Mouse (Mus musculus) adrenal gland, postnatal 25 days (tissue): ENCODE data around the gene Rprd1b. TPM values are rescaled to one million over a fixed set of nuclear protein-coding genes. Genes with fewer than 3 reads are reported as not detected.

Experiments
- DNase-seq: peaks from one replicate; pipeline ENCODE4 v3.0.0; 2021; ENCODE audit warnings: mixed read lengths
- total RNA-seq: library from RNA; stranded (reverse); gene quantifications from 2 replicates; pipeline ENCODE4 v1.2.3, GENCODE M21; 2021

The Rprd1b gene
- total RNA-seq, 1 experiment from 2014 or later = 31.0 TPM

DNA sequence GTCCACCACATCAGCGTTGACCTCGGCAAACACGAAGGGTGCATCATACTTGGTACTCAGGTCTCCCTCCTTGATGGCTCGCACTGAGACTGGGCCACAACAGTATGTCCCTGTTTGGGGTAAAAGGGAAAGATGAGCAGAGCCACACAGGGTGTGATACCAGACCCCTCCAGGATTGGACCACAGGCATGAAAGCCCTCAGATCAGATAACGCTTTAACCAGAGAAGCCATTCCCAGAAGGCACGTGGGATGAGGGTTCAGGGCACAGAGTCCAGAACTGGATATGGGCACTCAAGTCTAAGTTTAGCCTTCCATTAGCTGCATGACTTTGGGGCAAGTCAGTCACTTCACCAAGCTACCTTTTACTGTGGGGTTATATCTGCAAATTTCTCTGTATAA, 98.9 kb downstream of the Rprd1b start:
- DNase-seq = no peak

DNA sequence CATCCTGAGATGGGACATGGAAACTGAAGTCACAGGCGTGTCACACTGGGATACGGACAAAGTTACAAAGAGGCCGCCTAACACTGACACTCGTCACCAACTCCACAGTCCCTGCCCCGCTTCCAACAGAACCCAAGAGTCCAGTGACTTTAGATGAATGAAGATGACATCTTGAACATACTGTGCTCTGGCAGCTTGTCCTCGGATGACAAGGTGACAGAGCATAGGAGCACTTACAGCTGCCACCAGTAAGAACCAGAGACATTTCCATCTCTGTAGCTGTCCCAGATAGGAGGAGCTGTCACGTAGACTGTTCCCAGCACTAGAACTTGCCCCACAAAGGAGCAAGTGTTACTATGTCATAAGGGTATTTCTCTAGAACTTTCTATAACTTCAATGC, 99.6 kb downstream of the Rprd1b start:
- no peak for DNase-seq

DNA sequence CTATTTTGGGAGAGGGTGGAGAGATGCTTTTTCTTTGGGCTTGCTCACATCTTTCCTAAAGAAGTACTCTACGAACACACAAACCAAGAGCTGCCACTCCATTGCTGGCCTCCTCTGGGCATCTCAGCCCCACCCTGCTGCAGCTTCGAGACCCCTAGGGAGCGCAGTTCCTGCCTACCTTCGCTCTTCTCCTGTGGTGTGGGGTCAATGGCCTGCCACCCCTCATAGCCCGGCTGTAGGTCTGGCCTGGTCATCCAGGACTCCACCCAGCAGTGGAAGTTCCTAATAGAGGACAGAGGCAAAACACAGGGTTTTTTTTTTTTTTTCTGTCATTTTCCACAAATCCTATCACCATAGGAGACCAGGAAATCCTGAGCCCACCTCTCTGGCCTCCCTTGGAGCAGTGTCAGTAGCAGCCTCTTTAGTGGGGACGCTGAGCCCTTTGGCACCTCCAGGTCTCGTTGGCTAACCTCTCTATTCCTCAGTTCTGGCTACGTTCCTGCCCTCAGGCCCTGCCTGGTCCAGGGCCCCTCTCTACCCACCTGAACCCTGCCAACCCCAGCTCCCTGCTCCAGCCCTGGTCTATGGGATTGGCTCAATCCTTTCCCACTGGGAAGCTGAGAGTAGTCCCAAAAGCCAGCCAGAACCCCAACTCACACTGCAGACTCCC, 100.3 kb downstream of the Rprd1b start:
- DNase-seq = no peak

DNA sequence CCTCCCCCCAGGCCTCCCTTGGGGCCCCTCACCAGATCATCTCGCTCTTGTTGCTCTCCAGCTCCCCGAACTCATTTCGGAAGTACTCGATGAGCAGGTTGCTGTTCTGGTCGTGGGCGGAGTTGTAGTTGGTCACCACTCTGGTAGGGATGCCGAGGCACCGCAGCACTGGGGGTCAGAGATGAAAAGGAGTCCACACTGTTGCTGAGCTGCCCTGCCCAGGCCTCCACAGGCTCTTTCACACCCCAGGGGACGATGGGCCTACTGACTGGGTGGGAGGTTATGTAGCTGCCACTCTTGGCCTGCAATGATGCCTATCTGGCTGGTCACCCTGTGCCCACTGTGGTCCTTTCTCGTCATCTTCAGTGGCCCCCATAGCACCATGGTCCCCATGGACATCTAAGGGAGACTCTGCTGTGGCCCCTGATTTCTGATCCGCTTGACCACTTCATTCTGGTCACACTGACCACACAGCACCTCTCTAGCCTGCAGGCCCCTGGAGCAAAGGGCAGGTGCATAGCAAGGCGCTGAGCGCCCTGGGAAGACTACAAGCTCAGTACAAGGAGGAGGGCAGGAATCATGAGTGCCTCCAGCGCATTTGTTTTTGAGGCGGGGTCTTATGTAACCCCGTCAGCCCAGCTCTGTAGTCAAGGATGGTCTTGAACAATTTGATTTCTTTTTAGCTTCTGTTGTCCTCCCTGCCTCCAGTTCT, 101.2 kb downstream of the Rprd1b start:
- DNase-seq = no peak

DNA sequence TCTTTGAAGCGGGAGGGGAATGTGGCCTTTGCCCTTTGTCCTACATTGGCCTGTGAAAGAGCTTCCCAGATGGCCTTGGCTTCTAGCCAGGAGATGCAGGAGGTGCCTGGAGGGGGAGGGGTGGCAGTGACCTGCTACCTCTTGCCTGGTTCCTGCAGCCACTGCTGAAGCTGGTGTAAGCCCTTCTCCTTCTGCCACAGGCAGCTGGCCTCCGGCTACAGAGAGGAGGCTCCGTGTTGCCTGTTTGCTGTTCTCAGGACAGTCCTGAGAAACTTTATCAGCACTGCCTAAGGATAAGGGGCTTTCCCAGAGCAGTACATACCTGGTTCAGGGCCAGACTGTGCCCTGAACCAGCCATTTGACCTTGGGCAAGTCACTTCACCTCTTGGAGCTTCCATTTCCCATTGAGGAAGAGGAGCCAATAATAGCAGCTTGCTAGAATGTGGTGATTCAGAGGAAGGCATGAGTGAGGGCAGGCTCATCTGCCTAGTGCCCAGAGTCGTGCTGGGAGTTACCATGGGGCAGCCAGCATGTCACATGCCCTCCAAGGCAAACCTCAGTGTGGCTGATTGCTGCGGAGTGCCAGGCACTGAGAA, 102.2 kb downstream of the Rprd1b start:
- peak; percentile 71 for DNase-seq

DNA sequence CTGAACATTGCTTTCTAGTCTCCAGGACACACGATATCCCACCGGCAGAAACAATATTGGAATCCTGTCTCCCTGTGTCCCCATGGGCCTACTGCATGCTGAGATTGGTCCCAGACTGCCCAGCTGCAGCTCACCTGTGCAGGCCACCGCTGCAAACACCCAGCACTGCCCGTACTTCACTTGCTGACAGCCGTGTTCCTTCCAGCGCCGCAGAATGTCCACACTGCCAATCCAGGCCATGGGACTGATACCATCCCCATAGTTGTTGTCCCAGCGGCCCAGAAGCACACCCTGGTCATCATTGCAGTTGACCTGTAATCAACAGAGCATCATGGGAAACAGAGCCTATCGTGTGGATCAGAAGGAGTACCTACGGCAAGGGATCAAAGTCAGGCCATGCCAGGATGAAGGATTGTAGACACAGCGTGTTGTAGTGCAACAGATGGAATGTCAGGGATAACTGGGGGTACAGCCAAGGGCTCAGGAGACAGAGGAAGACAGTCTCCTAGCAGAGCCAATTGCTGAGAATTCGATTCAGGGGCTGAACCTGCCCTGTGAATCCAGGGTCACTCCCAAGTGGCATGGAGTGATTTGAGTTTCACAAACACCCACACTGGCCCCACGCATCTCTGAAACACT, 103.0 kb downstream of the Rprd1b start:
- no peak for DNase-seq

DNA sequence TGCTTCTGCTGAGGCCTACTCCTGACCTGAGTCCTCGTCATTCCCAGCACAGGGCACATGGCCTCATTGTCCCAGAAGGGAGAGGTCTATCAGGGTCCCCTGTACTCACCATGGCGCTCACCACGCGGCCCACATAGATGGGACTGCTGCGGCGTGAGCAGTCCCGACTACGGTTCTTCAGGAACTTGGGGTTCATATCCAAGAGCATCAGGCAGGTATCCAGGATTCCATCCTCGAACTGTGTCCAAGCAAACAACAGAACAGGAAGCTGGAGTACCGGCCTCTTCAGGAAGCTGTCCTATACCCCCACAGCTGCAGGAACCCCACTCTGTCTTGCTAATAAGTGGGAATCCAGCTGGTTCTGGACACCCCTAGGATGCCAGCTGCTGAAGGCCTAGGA, 104.0 kb downstream of the Rprd1b start:
- DNase-seq = no peak

DNA sequence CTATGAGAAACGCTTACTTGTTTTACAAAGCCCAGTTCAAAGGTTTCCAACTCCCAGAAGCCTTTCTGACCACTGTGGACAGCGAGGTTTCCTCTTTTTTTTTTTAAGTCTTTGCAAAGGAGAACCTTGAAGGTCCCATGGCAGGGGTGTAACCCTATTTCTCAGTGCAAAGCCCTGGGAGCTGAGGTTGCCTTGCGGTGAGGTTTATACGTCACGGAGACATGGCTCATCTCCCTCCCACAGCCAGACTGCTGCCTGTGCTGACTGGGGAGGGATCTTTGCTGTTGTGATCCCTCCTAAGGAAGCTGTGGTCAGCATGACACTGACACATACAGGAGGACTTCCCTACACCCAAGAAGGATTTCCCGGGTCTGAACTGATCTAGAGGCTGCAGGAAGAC, 104.8 kb downstream of the Rprd1b start:
- no peak for DNase-seq

DNA sequence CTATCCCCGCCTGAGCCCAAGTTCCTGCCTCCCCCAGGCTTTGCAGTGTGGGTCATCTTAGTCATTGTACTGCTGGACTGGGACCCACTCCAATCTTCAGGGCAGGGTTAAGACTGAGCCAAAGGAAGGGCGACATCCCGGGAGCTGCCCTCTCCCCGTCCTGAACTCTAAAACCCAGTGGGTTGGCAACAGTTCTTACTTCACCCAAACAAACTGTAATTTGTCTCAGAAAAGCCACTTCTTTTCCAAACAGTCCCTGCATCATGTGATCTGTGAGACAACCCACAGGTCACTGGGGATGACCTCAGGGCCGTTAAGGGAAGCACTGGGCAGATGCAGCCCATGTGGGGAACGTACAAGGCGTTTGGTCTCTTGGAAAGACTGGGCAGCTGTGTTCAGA, 107.9 kb downstream of the Rprd1b start:
- DNase-seq = peak; percentile 27

DNA sequence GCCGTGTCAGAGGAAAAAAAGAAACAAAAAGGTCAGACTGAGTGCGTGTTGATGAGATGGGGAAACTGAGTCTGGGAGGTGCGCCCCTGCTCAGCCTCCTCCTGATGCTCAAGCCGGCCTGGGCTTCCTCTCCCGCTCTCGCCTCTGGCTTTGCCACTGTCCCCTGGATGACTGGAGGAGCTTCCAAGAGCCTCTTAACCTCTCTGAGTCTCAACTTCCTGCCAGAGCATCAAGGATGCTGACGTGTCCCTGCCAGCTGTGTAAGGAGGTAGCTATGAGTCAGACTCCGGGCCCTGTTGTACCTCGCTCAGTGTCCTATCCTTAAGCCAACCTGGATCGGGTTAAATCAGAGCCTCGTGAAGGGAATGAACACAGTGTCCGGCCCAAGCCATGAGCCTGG, 109.5 kb downstream of the Rprd1b start:
- no peak for DNase-seq

DNA sequence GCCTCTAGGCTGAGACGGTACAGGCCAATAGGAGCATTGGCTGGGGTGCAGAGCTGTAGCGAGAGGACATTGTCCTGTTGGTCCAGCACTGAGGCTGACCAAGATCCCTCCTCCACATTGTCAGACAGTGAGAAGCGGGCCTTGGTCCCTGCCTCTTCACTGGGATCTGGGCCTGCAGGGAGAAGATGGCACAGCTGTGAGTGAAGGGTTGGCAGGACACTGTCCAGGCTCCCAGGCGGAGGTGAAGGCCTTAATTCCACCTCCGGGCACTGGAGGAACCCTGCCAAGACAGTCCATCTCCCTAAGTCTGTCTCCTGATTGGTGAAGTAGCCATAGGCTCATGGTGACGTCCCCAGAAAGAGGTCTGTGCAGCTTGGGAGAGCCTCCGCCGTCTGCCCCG, 110.5 kb downstream of the Rprd1b start:
- no peak for DNase-seq

DNA sequence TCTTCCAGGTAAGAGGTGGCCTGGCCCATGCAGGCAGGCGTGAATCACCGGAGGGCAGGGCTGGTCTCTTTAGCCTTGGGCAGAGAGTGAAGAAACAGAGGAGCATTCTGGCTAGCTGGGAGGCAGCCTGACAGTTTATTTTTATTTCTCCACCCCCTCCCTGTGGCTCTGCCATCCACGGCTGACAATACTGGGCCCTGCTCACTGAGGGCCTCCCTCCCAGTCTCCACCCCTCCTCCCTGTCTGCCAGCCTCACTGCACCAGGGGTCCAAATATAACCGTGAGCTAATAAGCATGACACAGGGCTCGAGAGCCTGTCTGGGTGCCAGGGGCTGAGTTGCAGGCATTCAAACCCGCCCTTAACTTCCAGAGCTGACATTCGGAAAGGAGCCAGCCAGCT, 111.3 kb downstream of the Rprd1b start:
- peak; percentile 64 for DNase-seq

DNA sequence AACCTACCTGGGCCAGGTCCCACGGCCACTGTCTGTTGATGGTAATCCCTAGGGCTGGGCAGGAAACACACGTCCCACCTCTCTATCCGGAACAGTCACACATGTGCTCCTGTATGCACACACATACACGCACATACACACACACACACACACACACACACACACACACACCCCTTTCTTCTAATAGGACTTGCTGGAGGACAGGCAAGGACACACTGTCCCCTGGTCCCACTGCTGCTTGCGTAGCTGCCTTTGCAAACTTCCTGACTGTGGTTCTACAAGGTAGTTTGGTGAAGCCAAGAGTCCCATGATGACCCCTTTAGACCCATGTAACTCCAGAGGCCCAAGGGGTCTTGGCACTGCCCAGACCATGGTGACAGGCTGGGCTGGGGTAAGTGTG, 112.4 kb downstream of the Rprd1b start:
- no peak for DNase-seq

DNA sequence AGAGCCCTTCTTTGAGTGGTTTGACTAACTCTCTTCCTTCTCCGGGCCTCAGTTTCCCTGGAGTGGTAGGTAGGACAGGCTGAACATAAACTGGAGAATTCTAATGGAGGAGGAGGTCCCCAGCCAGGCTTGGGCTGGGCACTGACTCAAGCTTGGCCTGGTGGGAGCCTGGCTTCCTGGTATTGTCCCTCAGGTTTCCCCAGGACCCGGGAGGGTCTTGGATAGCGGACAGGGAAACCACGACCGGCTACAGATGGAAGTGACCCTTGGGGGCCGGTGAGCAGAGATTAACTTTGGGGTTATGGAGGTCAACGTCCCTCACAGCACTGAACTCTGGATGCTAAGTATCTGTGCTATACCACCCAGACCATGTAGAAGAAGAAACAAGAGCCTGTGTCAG, 113.0 kb downstream of the Rprd1b start:
- DNase-seq = no peak

DNA sequence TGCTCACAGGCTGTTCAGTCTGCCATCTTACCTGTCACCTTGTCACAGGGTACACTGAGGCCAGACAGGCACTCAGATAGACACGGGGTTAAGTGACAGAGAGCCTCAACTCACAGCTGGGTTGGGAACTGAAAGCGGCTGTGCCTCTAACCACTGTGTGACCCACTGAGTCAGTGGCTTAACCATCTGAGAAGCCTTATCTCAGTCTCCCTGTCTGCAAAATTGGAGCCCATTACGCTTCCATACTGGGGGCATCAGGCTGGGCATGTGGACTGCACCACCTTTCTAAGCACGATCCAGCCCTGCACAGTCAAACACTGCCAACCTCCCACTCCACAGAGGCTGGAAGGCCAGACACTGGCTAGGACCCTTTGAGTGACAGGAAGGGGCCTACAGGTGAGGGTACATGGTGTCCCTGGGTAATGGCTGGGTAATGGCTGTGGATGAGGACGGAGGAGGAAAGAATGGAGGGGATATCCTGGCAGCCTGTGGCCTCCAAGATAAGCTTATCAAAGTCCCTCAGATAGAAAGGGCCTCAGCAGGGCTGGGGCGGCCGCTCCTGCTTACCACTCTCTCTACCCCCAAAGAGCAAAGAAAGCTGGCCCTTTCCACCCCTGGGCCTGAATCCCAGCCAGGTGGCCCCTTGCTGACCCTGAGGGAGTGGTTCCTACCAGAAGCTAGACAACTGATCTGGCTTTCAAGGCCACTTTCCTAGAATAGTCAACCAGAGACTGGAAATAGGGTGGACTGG, 113.6 kb downstream of the Rprd1b start:
- DNase-seq = no peak

DNA sequence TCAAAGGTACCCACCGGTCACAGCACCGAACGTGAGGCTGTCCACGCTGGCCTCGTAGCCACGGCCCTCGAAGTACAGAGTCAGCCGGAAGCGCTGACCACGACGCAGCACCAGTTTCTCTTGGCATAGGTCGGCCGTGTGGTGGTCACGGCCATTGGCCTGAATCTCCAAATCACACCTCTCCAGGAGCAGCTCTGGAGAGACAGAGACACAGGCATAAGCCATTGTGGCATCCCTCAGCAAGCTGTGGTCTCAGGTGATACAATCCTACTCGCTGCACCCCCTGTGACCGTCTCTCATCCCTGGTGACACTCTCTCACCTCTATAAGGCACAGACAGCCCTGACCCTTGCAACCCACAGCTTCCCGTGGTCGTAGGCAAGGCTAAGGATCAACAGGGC, 114.7 kb downstream of the Rprd1b start:
- no peak for DNase-seq

DNA sequence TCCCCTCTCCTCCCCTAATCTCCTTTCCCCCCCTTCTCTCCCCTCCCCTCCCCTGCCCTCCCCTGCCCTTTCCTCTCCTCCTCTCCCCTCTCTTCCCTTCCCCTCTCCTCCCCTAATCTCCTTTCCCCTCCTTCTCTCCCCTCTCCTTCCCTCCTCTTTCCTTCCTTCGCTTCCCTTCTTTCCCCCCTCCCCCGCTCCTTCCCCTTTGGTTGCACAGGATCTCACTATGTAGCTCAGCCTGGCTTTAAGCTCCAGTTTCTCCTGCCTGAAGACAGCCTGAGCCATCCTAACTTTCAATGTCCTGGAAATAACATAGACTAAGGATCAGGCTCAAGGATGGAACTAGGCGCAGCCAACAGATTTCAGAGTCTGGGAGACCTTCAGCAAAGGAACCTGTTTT, 115.5 kb downstream of the Rprd1b start:
- no peak for DNase-seq

DNA sequence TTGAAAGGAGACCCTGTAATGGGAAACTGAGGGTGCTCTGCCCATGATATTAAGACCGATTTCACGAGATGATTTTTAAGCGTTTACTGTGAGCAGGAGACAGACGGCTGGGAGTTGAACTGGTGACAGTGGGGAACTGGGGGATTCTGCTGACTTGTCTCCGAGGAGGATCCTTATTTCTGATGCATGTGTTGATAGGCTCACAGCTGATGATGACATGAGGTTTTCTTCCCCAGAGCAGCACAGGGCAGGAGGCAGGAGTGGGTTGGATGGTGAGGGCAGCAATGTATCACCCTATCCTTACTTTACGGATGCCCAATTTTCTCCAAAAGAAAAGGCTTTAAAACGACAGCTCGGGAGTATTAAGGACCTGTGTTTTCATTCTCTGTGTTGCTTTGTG, 116.0 kb downstream of the Rprd1b start:
- no peak for DNase-seq

DNA sequence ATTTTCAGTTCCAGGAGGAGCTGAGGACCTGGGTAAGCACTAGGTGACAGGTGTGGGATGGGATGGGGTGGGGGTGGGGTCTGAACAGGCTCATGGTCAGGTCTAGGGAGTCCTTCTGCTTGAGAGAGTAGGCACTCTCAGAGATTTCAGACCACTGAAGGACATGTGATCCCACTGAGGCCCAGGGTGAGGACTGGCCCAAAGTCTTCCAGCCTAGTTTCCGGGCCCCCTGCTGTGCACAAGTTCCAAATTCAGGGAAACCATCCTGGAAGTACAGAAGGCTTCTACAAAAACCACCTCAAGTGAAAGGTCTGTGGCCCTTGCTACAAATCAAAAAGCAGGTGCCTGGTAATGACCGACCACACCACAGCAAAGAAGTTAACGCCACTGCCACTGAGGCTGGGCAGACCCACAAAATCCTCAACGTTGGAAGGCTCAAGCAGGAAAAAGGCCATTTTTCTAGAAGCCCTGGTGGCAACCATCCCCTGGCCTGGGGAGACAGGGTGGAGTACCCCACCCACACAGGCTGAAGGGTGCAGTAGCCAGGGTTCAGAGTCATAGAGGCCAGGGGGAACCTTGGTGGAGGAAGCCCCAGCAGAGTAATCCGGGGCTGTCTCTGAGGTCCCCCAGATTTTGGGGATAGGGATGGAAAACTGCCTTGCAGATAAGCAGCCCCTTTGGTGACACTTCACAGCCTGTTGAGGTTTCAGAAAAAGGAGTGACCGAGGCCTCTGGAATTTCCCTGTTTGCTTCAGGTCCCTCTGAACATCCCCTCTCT, 116.6 kb downstream of the Rprd1b start:
- no peak for DNase-seq

DNA sequence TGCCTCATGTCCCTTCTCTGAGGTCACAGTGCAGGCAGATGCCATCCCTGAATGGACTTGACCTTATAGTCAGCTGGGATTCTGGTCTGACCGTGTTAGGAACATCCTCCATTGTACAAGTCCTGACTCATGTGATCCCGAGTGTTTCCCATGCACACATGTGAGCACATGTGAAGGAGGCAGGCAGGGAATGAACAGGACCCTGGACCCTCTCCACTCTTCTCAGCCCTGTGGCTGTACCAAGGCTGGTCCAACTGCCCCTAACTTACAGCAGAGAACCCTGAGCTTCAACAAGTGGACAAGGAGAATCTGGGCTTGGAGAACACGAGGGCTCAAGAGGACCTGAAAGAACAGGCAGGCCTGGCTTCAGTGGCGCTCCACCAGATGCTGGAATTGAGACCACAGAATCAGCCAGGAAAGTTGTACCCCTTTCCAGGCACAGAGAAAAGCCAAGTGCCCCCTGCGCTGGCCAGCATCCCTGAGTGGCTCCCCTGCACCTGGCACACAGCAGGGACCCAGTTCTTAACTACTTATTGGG, 117.3 kb downstream of the Rprd1b start:
- no peak for DNase-seq

DNA sequence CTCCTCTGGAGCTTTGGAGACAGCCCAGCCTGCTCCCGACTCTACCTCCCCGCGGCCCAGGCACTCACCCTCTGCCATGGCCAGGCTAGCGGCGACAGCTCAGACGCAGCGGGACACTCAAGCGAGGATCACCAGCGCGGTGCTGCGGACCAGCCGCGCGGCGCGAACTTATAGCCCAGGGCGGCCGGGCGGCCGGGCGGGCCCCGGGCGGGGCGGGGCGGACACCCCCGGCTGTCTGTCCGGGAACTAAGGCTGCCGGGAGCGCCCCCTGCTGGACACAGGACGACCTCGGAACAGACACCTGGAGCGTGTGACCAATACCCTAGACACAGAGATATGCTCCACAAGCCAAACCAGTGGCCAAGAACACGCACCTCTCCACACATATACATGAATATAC, 117.9 kb downstream of the Rprd1b start, which contains the start of gene Tgm2:
Gene Tgm2, minus strand, starts transcription at position 214 of the 400 bp plus-strand sequence.
- peak; percentile 95 for DNase-seq
